Mouse (Mus musculus) liver, postnatal 0 days (tissue): ENCODE measurements at regions not wholly inside any gene's neighbourhood (a gene's known extent, or its start where the extent isn't known, plus 50 kb on each side); places are given as distances from the start of the nearest gene placed in this dataset.

Experiments used
- ATAC-seq: fragments of 200-750 bp; cut with Nextera tagmentation; 2 replicates; pipeline ENCODE4 v1.8.0; 2017; ENCODE audit warnings: mild to moderate bottlenecking, moderate library complexity
- DNase-seq: peaks from one replicate; pipeline ENCODE4 v3.0.0-alpha.2; 2016
- H3K27ac ChIP-seq: fragments of 300-500 bp; sonication (generic); 2 replicates; pipeline ENCODE4 v1.5.1; 2014; ENCODE audit warnings: antibody characterized with exemption, moderate library complexity, mild to moderate bottlenecking, low read depth
- H3K27me3 ChIP-seq: fragments of 300-500 bp; sonication (generic); 2 replicates; pipeline ENCODE4 v1.6.1; 2014; ENCODE audit warnings: low read length, control low read depth, mixed read lengths; ENCODE audit not compliant: insufficient read depth
- H3K36me3 ChIP-seq: fragments of 300-500 bp; sonication (generic); replicated peaks from 2 replicates; pipeline ENCODE4 v1.6.1; 2014; ENCODE audit warnings: mild to moderate bottlenecking, control low read depth, low read length, moderate library complexity, mixed read lengths; ENCODE audit not compliant: insufficient read depth
- H3K4me1 ChIP-seq: fragments of 300-500 bp; sonication (generic); 2 replicates; pipeline ENCODE4 v1.6.1; 2014; ENCODE audit warnings: antibody characterized with exemption, mild to moderate bottlenecking, control low read depth; ENCODE audit not compliant: insufficient read depth
- H3K4me2 ChIP-seq: fragments of 300-500 bp; sonication (generic); 2 replicates; pipeline ENCODE4 v1.6.1; 2014; ENCODE audit warnings: low read depth, mild to moderate bottlenecking, low read length, moderate library complexity, mixed read lengths
- H3K4me3 ChIP-seq: fragments of 300-500 bp; sonication (generic); 2 replicates; pipeline ENCODE4 v1.5.1; 2014; ENCODE audit warnings: low read depth, low read length
- H3K9ac ChIP-seq: fragments of 300-500 bp; sonication (generic); replicated peaks from 2 replicates; pipeline ENCODE4 v1.6.1; 2014; ENCODE audit warnings: mild to moderate bottlenecking, moderate library complexity
- H3K9me3 ChIP-seq: fragments of 300-500 bp; sonication (generic); 2 replicates; pipeline ENCODE4 v1.6.1; 2016; ENCODE audit warnings: mild to moderate bottlenecking, control low read depth, low read length, mixed read lengths
- CTCF ChIP-seq: sonication (generic); IDR thresholded peaks from 2 replicates; pipeline ENCODE4 v1.5.1; 2016; ENCODE audit warnings: antibody characterized with exemption, low read depth
- EP300 ChIP-seq: IDR thresholded peaks from 2 replicates; pipeline ENCODE4 v1.6.1; 2016; ENCODE audit warnings: antibody characterized with exemption, low read depth, mild to moderate bottlenecking
- WGBS: fragments of 180-500 bp; shearing (Covaris S2); extraction: QIAGEN DNeasy Blood & Tissue Kit; methylation state at CpG from one replicate; pipeline ENCODE4 v1.1.7; 2014; ENCODE audit not compliant: insufficient replicate concordance; 5-methylcytosine and 5-hydroxymethylcytosine counted together

GRCm38 (mm10) chr9:61297385-61297784 lies 74.8 kb upstream of the Tle3 start:
- Histone ChIP-seq H3K9ac (no peak overlapping the region), H3K36me3 (no peaks in the 10 kb centered on the region), H3K9me3 (no peaks in the 10 kb centered on the region), H3K4me3 (no peak overlapping the region), H3K4me2 (no peak overlapping the region), H3K27me3 (no peaks in the 10 kb centered on the region), H3K4me1 (no peaks in the 10 kb centered on the region), H3K27ac (no peak overlapping the region)
- WGBS: 79% methylated on average over 4 of the region's 4 CpGs
- ATAC-seq: no peak
- DNase-seq: no peak
- TF ChIP-seq EP300 (no peak), CTCF (no peak)

GRCm38 (mm10) chr9:61299873-61300560 lies 72.1 kb upstream of the Tle3 start:
- Histone ChIP-seq H3K27me3 (no peaks in the 10 kb centered on the region), H3K4me2 (no peak overlapping the region), H3K36me3 (no peaks in the 10 kb centered on the region), H3K27ac (no peak overlapping the region), H3K4me3 (no peak overlapping the region), H3K4me1 (no peaks in the 10 kb centered on the region), H3K9ac (no peak overlapping the region), H3K9me3 (no peaks in the 10 kb centered on the region)
- 34% methylated on average over 8 of the region's 8 CpGs for WGBS
- TF ChIP-seq EP300: no peak
- TF ChIP-seq CTCF: no peak
- DNase-seq (no peak), ATAC-seq (peak; percentile 49)

GRCm38 (mm10) chr9:61301070-61301469 lies 71.1 kb upstream of the Tle3 start:
- Histone ChIP-seq H3K27me3 (no peaks in the 10 kb centered on the region), H3K36me3 (no peaks in the 10 kb centered on the region), H3K4me3 (no peak overlapping the region), H3K4me2 (no peak overlapping the region), H3K9me3 (peaks cover 3% of the 10 kb centered on the region; the same call in 1 of the 2 replicates), H3K4me1 (no peaks in the 10 kb centered on the region), H3K9ac (no peak overlapping the region), H3K27ac (no peak overlapping the region)
- 79% methylated on average over 8 of the region's 8 CpGs for WGBS
- no peak for DNase-seq
- TF ChIP-seq CTCF (no peak), EP300 (no peak)
- ATAC-seq: no peak

GRCm38 (mm10) chr9:61302724-61303123 lies 69.4 kb upstream of the Tle3 start:
- H3K4me3 ChIP-seq: no peak overlapping the region
- no peaks in the 10 kb centered on the region for H3K4me1 ChIP-seq
- peaks cover 3% of the 10 kb centered on the region; the same call in 1 of the 2 replicates for H3K9me3 ChIP-seq
- 17% methylated on average over 5 of the region's 5 CpGs for WGBS
- no peaks in the 10 kb centered on the region for H3K36me3 ChIP-seq
- no peaks in the 10 kb centered on the region for H3K27me3 ChIP-seq
- TF ChIP-seq CTCF (no peak), EP300 (no peak)
- H3K27ac ChIP-seq: no peak overlapping the region
- no peak for DNase-seq
- no peak for ATAC-seq
- H3K4me2 ChIP-seq: no peak overlapping the region
- no peak overlapping the region for H3K9ac ChIP-seq

- WGBS: 66% methylated on average over 9 of the region's 9 CpGs
- ATAC-seq: no peak
- H3K4me2 ChIP-seq: no peak overlapping the region
These were observed 65.9 kb upstream of the Tle3 start for GRCm38 (mm10) chr9:61306306-61306705.

GRCm38 (mm10) chr9:61309096-61309495 lies 63.1 kb upstream of the Tle3 start:
- Histone ChIP-seq H3K9ac (no peak overlapping the region), H3K27me3 (0 out of 2 replicates have a peak, but pooled peaks cover 6% of the 10 kb centered on the region), H3K27ac (no peak overlapping the region), H3K4me2 (no peak overlapping the region), H3K9me3 (peaks cover 3% of the 10 kb centered on the region; the same call in 1 of the 2 replicates), H3K4me1 (peaks cover 4% of the 10 kb centered on the region; the same call in 1 of the 2 replicates), H3K36me3 (no peaks in the 10 kb centered on the region), H3K4me3 (no peak overlapping the region)
- TF ChIP-seq EP300 (no peak), CTCF (no peak)
- ATAC-seq (no peak), DNase-seq (no peak)
- WGBS: 54% methylated on average over 3 of the region's 3 CpGs

More at GRCm38 (mm10) chr9:61306306-61306705, 65.9 kb upstream of the Tle3 start:
- Histone ChIP-seq H3K4me3 (no peak overlapping the region), H3K4me1 (no peaks in the 10 kb centered on the region), H3K27ac (no peak overlapping the region), H3K9ac (no peak overlapping the region), H3K36me3 (no peaks in the 10 kb centered on the region), H3K27me3 (no peaks in the 10 kb centered on the region), H3K9me3 (peaks cover 3% of the 10 kb centered on the region; the same call in 1 of the 2 replicates)
- DNase-seq: no peak
- TF ChIP-seq CTCF (no peak), EP300 (no peak)
